Mouse (Mus musculus) heart, adult 2 months (tissue): ENCODE measurements at regions not wholly inside any gene's neighbourhood (a gene's known extent, or its start where the extent isn't known, plus 50 kb on each side); places are given as distances from the start of the nearest gene placed in this dataset.

Source experiments
- CTCF ChIP-seq: fragments of 200-600 bp; IDR thresholded peaks from 2 replicates; pipeline ENCODE4 v1.8.1; 2022; ENCODE audit warnings: antibody characterized with exemption, mild to moderate bottlenecking, moderate library complexity
- EP300 ChIP-seq: fragments of 200-500 bp; IDR thresholded peaks from 2 replicates; pipeline ENCODE4 v1.6.1; 2011; ENCODE audit warnings: low read depth, low read length, control low read depth; ENCODE audit not compliant: insufficient read depth
- POLR2A ChIP-seq: fragments of 200-500 bp; IDR thresholded peaks from 2 replicates; pipeline ENCODE4 v1.6.1; 2011; ENCODE audit warnings: mild to moderate bottlenecking, low read depth, low read length, control low read depth; ENCODE audit not compliant: insufficient read depth

DNA sequence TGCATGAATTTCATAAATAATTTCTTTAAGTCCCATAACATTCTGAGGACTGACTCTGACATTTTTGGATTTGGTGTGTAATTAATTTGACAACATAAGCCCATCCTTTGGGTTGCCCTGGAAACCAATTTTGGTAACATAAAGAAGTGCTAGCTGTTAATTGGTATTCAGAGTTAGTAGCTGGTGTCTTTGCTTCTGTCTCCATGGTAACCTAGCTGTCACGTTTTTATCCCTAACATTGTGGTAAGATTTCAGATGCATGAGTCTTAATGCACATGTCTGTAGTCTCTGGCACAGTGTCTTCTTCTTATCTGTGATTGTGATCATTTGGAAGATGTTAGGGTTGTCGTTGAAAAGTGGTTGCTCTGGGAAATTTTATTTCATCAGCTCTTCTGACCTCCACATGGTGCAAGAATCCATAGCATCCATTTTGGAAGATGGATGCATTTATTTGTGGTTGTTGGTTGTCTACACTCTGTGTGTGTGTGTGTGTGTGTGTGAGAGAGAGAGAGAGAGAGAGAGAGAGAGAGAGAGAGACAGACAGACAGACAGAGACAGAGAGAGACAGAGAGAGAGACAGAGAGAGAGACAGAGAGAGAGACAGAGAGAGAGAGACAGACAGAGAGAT is 255.1 kb downstream of the Plk2 start:
- no peak for TF ChIP-seq CTCF
- no peak for TF ChIP-seq POLR2A
- no peak for TF ChIP-seq EP300
